Mouse (Mus musculus): ENCODE measurements at regions not wholly inside any gene's neighbourhood (a gene's known extent, or its start where the extent isn't known, plus 50 kb on each side); places are given as distances from the start of the nearest gene placed in this dataset.

DNA sequence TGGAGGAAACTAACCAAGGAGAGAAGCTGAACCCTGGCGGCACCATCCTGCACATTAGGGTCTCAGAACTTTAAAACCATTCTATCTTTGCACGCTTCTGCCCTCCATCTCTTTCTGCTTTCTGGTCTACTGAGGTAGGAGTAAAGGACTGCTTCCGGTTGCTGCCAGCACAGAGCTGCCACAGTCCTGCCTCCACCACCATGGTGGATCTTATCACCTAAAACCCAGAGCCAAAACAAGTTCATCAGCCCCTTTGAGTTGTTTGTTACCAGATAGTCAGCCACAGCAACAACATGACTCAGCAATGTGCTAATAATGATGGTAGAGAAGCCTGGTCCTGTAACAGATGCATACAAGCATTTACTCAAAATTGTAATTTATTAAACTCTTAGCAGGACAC lies 287.9 kb downstream of the Irs2 start:
- TF ChIP-seq POLR2A (IDR thresholded peaks at IDR 0.05; ENCODE audit: low read depth, low read length) (no peak), CTCF (conservative IDR thresholded peaks at IDR 0.05; ENCODE audit: insufficient read depth, insufficient read length, low read depth, low read length) (no peak)
